In the genomic region with DNA sequence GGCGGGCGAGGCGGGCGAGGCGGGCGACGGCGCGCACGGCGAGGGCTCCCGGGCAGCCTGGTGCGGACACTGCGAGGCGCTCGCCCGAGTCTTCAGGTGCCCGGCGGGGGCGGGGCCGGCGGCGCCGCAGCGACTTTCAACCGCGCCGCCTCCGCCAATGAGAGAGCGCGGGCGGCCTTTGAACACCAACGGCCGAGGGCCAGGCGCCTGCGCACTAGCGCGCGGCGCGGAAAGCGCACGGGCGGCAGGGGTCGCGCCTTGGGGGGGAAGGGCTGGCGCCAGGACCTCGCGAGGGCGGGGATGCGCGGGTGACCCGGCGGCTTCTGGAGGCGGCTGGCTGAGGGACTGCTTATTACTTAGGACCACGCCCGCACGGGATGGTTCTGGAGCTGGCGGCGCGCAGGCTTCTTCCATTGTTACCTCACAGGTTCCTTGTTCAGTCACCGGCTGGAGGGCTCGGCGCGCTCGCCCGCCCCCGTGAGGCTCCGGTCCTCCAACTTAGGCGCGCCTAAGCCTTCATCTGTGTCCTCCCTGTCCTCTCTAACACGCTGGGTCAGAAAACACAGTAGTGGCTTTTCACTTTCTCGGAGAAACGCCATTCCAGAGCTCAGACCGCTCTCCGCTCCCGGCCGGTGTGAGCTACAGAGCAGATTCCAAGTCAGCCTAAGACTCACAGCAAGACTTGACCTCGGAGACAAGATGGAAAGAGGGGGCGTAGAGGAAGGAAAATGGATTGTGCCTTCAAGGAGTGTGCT, we compare ENCODE assay signal across 1 mouse cellular context.
TF ChIP-seq lines count a peak whose summit lies in the region.

Gene Trim59, minus strand, starts transcription at position 111 of the 755 bp plus-strand sequence.

TF ChIP-seq in CH12.LX, 34 proteins besides CTCF, POLR2A, EP300 and RAD21 (continued from another document):
- TF ChIP-seq MAX (IDR thresholded peaks at IDR 0.05; ENCODE audit: low read length), result no peak; the same call in 1 of the 2 replicates
- TF ChIP-seq NELFE (IDR thresholded peaks at IDR 0.05; ENCODE audit: low read depth, low read length), result peak; percentile 63
TF ChIP-seq in CH12.LX: peak in this region for 10.
